In the genomic region with DNA sequence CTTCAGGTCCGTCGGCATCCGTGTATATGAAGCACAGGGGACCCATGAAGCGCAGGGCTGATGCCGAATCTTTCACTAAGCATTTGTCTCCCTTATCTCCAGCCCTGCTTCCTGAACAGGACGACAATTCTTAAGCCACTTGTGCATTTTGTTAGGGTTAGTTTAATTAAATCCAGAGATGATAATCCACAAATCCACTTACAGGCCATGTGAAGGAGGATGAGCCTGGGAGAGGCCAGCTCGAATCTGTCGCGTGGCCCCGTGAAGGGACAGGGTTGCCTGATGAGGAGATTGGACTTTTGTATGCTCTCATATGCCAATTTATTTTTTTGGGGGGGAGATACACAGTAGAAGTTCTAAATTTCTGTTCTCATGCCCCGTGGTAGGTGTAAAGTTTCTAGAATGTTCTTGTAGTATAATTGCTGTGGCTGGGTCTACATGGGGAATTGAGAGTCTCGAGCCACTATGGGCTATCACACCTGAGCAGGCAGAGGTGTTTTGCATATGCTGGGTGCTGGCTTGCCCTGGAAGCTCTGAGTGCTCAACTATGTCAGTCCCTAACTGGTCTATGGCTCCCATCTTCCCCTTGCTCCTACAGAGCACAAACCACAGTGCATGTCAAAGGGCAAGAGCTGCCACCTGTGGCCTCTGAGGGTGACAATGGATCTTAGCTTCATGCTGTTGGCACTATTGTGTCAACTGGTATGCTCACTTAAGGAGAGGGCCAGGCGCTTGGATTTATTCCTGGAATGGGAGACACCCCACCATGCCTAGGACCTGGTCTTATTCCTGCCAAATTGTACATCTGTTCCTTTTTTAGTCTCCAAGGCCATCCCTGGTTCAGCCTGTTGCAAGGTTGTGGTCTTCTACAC, we compare ENCODE assay signal across 11 mouse cellular contexts. TPM values are rescaled to one million over a fixed set of nuclear protein-coding genes. Genes with fewer than 3 reads are reported as not detected.
DNase-seq lines count a peak whose midpoint lies in the region; ATAC-seq lines count a peak whose summit lies in the region.
"Had no signal": no experiment of that assay in that cellular context is flagged by ENCODE, and none has a peak within 500 bp of the region (broad histone marks: within the 10 kb centered on the region; RNA-seq: fewer than 3 reads in every experiment).

No protein-coding gene starts in this region.

- H3K36me3 ChIP-seq in hindbrain, embryonic 13.5 days = no peaks in the 10 kb centered on the region
- H3K36me3 ChIP-seq: neural tube, embryonic 15.5 days had no signal

- WGBS in hindbrain, embryonic 13.5 days = 61% methylated on average over 13 of the region's 13 CpGs

- no peak for ATAC-seq in hindbrain, embryonic 13.5 days (ENCODE audit: low FRiP score)
- ATAC-seq: CD4-positive, CD25-positive, alpha-beta regulatory T cell, adult 4 months; lung, postnatal 0 days had no signal

- no peaks in the 10 kb centered on the region for H3K9me3 ChIP-seq in hindbrain, embryonic 13.5 days
- H3K9me3 ChIP-seq: neural tube, embryonic 15.5 days had no signal

- peak; percentile 74 for DNase-seq in heart, adult 11 months
- DNase-seq in heart, adult 18-20 months = no peak
- peak; percentile 40 for DNase-seq in thymus, postnatal 0 days (ENCODE audit: low spot score)
- no peak for DNase-seq in thymus, postnatal 10 days (ENCODE audit: low spot score in 2 of 2)
- DNase-seq in spleen, postnatal 4 days (ENCODE audit: low spot score in 2 of 2) = no peak
- no peak for DNase-seq in kidney, postnatal 25 days
- DNase-seq: cerebellum, adult 9-11 months had no signal

- no peak overlapping the region for H3K4me3 ChIP-seq in hindbrain, embryonic 13.5 days
- H3K4me3 ChIP-seq: neural tube, embryonic 15.5 days had no signal

- peak overlapping the region; percentile 91 for H3K27ac ChIP-seq in hindbrain, embryonic 13.5 days
- H3K27ac ChIP-seq: neural tube, embryonic 15.5 days had no signal

- 0 out of 2 replicates have a peak, but pooled peaks cover 8% of the 10 kb centered on the region for H3K27me3 ChIP-seq in hindbrain, embryonic 13.5 days

- H3K9ac ChIP-seq in hindbrain, embryonic 13.5 days = no peak overlapping the region
- H3K9ac ChIP-seq: neural tube, embryonic 15.5 days had no signal

- no peak overlapping the region for H3K4me2 ChIP-seq in hindbrain, embryonic 13.5 days
- H3K4me2 ChIP-seq: neural tube, embryonic 15.5 days had no signal

- peaks cover 85% of the 10 kb centered on the region for H3K4me1 ChIP-seq in hindbrain, embryonic 13.5 days (replicated peaks)

RNA-seq across cellular contexts. Expression of a gene that starts 34.5 kb away (rescaled TPM):
- 10 to 100 TPM; 35.0 to 37.1 TPM for total RNA-seq in heart, adult 18-20 months (2021)
- polyA plus RNA-seq in thymus, postnatal 0 days (2015; fragmentation: Nextera tagmentation; extraction: Ambion mirVana) = 77.0 and 78.8 TPM in 2 replicates
- polyA plus RNA-seq in hindbrain, embryonic 13.5 days (2015; fragmentation: Nextera tagmentation; extraction: Ambion mirVana) = 73.6 and 78.8 TPM in 2 replicates

RNA-seq across cellular contexts. Expression of a gene that starts 38.0 kb away (rescaled TPM):
- 1 to 10 TPM; 4.7 to 5.6 TPM for total RNA-seq in heart, adult 18-20 months (2021)
- 138 and 161 TPM in 2 replicates for polyA plus RNA-seq in thymus, postnatal 0 days (2015; fragmentation: Nextera tagmentation; extraction: Ambion mirVana)
- 43.0 and 43.7 TPM in 2 replicates for polyA plus RNA-seq in hindbrain, embryonic 13.5 days (2015; fragmentation: Nextera tagmentation; extraction: Ambion mirVana)

Comparison
In these comparisons a context has a peak if more than half of its experiments do, and no peak if none do; other contexts are left out.
1. DNase-seq: peak in heart, adult 11 months (single experiment) and thymus, postnatal 0 days (single experiment); none in heart, adult 18-20 months (0 of 2), thymus, postnatal 10 days (0 of 2), spleen, postnatal 4 days (0 of 2) and kidney, postnatal 25 days (0 of 2).